In genomic region chr8:35070246-35070989, GRCm38 (mm10) we compare ENCODE assay signal across 8 mouse cellular contexts.
DNase-seq lines count a peak whose midpoint lies in the region; ATAC-seq and TF ChIP-seq lines count a peak whose summit lies in the region.

No protein-coding gene starts in this region.

- ATAC-seq in CD4-positive, CD25-positive, alpha-beta regulatory T cell, adult 4 months: no peak

- TF ChIP-seq CTCF in brain, embryonic 14.5 days (IDR thresholded peaks at IDR 0.05; ENCODE audit: borderline replicate concordance, extremely low read depth, insufficient read depth, insufficient read length): no peak

- DNase-seq in heart, adult 9 months (ENCODE audit: low spot score in 2 of 2): peak; percentile 16 to 43
- no peak for DNase-seq in heart, adult 11 months
- DNase-seq in 3134 (ENCODE audit: extremely low read depth, insufficient read length, low spot score): peak; percentile 13
- DNase-seq in brain, embryonic 14.5 days (ENCODE audit: low read depth): peak; percentile 71
- DNase-seq in layer of hippocampus, postnatal 36 days: peak; percentile 26 to 29
- DNase-seq in testis, postnatal 14 days (ENCODE audit: low spot score): no peak
- no peak for DNase-seq in gastrocnemius, adult 8-10 months (ENCODE audit: low spot score in 2 of 2)

- TF ChIP-seq POLR2A in brain, embryonic 14.5 days (IDR thresholded peaks at IDR 0.05; ENCODE audit: borderline replicate concordance, extremely low read depth, insufficient read depth, insufficient read length, poor library complexity, severe bottlenecking): no peak

Comparison
In these comparisons a context has a peak if more than half of its experiments do, and no peak if none do; other contexts are left out.
1. DNase-seq: peak in heart, adult 9 months (2 of 2), 3134 (single experiment), brain, embryonic 14.5 days (single experiment) and layer of hippocampus, postnatal 36 days (2 of 2); none in heart, adult 11 months (single experiment), testis, postnatal 14 days (single experiment) and gastrocnemius, adult 8-10 months (0 of 2).